Mouse (Mus musculus) neural tube, embryonic 14.5 days (tissue): ENCODE measurements around the gene Ina. TPM values are rescaled to one million over a fixed set of nuclear protein-coding genes. Genes with fewer than 3 reads are reported as not detected.

Experiments
- polyA plus RNA-seq: library from polyadenylated mRNA; unstranded; fragments of >200 nt; fragmentation: Nextera tagmentation; extraction: Ambion mirVana; gene quantifications from 2 replicates; pipeline ENCODE4 v1.2.1, GENCODE M21; 2014

Ina gene
- polyA plus RNA-seq, 1 experiment from 2014 or later, result 535 TPM

Other genes with a start within 250 kb of the Ina start
- 72.0 and 80.3 TPM in 2 replicates for gene Nt5c2, start 455 bp downstream of the Ina start, polyA plus RNA-seq
- gene Pcgf6, start 36.2 kb downstream of the Ina start, polyA plus RNA-seq, result 45.0 and 46.9 TPM in 2 replicates
- gene Taf5, start 53.0 kb downstream of the Ina start, polyA plus RNA-seq, result 7.7 and 9.8 TPM in 2 replicates
- gene Usmg5, start 75.9 kb downstream of the Ina start, polyA plus RNA-seq, result 1,318 and 1,638 TPM in 2 replicates
- 5.9 and 6.8 TPM in 2 replicates for gene Pdcd11, start 76.1 kb downstream of the Ina start, polyA plus RNA-seq
- gene Calhm2, start 123.6 kb downstream of the Ina start, polyA plus RNA-seq, result 0.28 and 0.58 TPM in 2 replicates
- gene Calhm1, start 129.6 kb downstream of the Ina start, polyA plus RNA-seq, result not detected in 2 replicates
- 0.33 TPM in 1 of 2 replicates, not detected in the other for gene Calhm3, start 143.1 kb downstream of the Ina start, polyA plus RNA-seq
- 12.1 and 14.4 TPM in 2 replicates for gene Neurl1a, start 164.1 kb downstream of the Ina start, polyA plus RNA-seq